Mouse (Mus musculus): ENCODE measurements at regions not wholly inside any gene's neighbourhood (a gene's known extent, or its start where the extent isn't known, plus 50 kb on each side); places are given as distances from the start of the nearest gene placed in this dataset.

GRCm38 (mm10) chr9:73358968-73359367, 245.7 kb downstream of the Rsl24d1 start:
- no peaks in the 10 kb centered on the region for H3K4me1 ChIP-seq (ENCODE audit: control insufficient read depth, insufficient read depth, low read length)
- no peak overlapping the region for H3K4me3 ChIP-seq (ENCODE audit: low read length)
- H3K4me2 ChIP-seq (replicated peaks; ENCODE audit: low read depth, low read length), result no peak overlapping the region
- ATAC-seq (ENCODE audit: low FRiP score, low TSS enrichment), result no peak
- H3K9ac ChIP-seq (ENCODE audit: low read depth, low read length), result no peak overlapping the region
- H3K27ac ChIP-seq (ENCODE audit: low read depth, low read length), result no peak overlapping the region
- no peaks in the 10 kb centered on the region for H3K27me3 ChIP-seq (ENCODE audit: control insufficient read depth, insufficient read depth, low read length)
- no peaks in the 10 kb centered on the region for H3K9me3 ChIP-seq (ENCODE audit: control insufficient read depth, low read length)
- H3K36me3 ChIP-seq (ENCODE audit: control insufficient read depth, insufficient read depth, low read length), result no peaks in the 10 kb centered on the region
- 95% methylated on average over 6 of the region's 6 CpGs for WGBS

- ATAC-seq (ENCODE audit: low FRiP score, low TSS enrichment), result no peak
- no peak overlapping the region for H3K27ac ChIP-seq (ENCODE audit: low read depth, low read length)
- H3K9ac ChIP-seq (ENCODE audit: low read depth, low read length), result no peak overlapping the region
- H3K4me2 ChIP-seq (replicated peaks; ENCODE audit: low read depth, low read length), result no peak overlapping the region
- H3K36me3 ChIP-seq (ENCODE audit: control insufficient read depth, insufficient read depth, low read length), result no peaks in the 10 kb centered on the region
- H3K27me3 ChIP-seq (ENCODE audit: control insufficient read depth, insufficient read depth, low read length), result no peaks in the 10 kb centered on the region
- no peaks in the 10 kb centered on the region for H3K9me3 ChIP-seq (ENCODE audit: control insufficient read depth, low read length)
- H3K4me1 ChIP-seq (ENCODE audit: control insufficient read depth, insufficient read depth, low read length), result no peaks in the 10 kb centered on the region
- WGBS, result 92% methylated on average over 1 of the region's 1 CpGs
- no peak overlapping the region for H3K4me3 ChIP-seq (ENCODE audit: low read length)
Observed at GRCm38 (mm10) chr9:73380768-73381167, 267.5 kb downstream of the Rsl24d1 start.

DNA sequence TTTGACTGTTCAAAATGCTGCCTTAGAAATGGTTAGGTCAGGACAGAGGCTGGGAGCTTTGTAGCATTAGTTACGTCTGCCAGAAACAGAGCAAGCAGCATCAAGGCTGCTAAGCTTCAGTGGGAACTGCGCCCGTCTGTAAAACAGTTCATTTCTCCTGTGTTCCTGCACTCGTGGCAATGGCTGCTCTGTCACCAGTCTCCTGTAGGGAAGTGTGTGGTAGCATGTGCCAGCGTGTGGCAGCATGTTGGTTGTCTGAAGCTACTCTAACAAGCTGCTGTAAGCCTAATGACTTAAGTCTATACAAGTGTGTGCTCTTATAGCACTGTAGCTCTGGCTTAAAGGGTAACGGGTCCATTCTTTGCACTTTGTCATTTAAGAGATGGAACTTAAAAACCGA, 278.8 kb downstream of the Rsl24d1 start:
- H3K4me2 ChIP-seq (replicated peaks; ENCODE audit: low read depth, low read length), result no peak overlapping the region
- no peak overlapping the region for H3K4me3 ChIP-seq (ENCODE audit: low read length)
- H3K9ac ChIP-seq (ENCODE audit: low read depth, low read length), result no peak overlapping the region
- H3K27ac ChIP-seq (ENCODE audit: low read depth, low read length), result no peak overlapping the region
- H3K27me3 ChIP-seq (ENCODE audit: control insufficient read depth, insufficient read depth, low read length), result no peaks in the 10 kb centered on the region
- 77% methylated on average over 7 of the region's 7 CpGs for WGBS
- H3K4me1 ChIP-seq (ENCODE audit: control insufficient read depth, insufficient read depth, low read length), result no peaks in the 10 kb centered on the region
- no peaks in the 10 kb centered on the region for H3K9me3 ChIP-seq (ENCODE audit: control insufficient read depth, low read length)
- ATAC-seq (ENCODE audit: low FRiP score, low TSS enrichment), result no peak
- H3K36me3 ChIP-seq (ENCODE audit: control insufficient read depth, insufficient read depth, low read length), result no peaks in the 10 kb centered on the region

- H3K4me2 ChIP-seq (replicated peaks; ENCODE audit: low read depth, low read length), result no peak overlapping the region
- H3K9me3 ChIP-seq (ENCODE audit: control insufficient read depth, low read length), result no peaks in the 10 kb centered on the region
- no peaks in the 10 kb centered on the region for H3K36me3 ChIP-seq (ENCODE audit: control insufficient read depth, insufficient read depth, low read length)
- no peak overlapping the region for H3K9ac ChIP-seq (ENCODE audit: low read depth, low read length)
- no peaks in the 10 kb centered on the region for H3K4me1 ChIP-seq (ENCODE audit: control insufficient read depth, insufficient read depth, low read length)
- no peak overlapping the region for H3K27ac ChIP-seq (ENCODE audit: low read depth, low read length)
- 85% methylated on average over 8 of the region's 8 CpGs for WGBS
- H3K4me3 ChIP-seq (ENCODE audit: low read length), result no peak overlapping the region
- no peaks in the 10 kb centered on the region for H3K27me3 ChIP-seq (ENCODE audit: control insufficient read depth, insufficient read depth, low read length)
- no peak for ATAC-seq (ENCODE audit: low FRiP score, low TSS enrichment)
Observed at GRCm38 (mm10) chr9:73413367-73413930, 300.2 kb downstream of the Rsl24d1 start.

GRCm38 (mm10) chr9:73416084-73416777, 303.0 kb downstream of the Rsl24d1 start:
- Histone ChIP-seq H3K9me3 (ENCODE audit: control insufficient read depth, low read length) (no peaks in the 10 kb centered on the region), H3K36me3 (ENCODE audit: control insufficient read depth, insufficient read depth, low read length) (no peaks in the 10 kb centered on the region), H3K4me1 (ENCODE audit: control insufficient read depth, insufficient read depth, low read length) (no peaks in the 10 kb centered on the region), H3K9ac (ENCODE audit: low read depth, low read length) (no peak overlapping the region), H3K27ac (ENCODE audit: low read depth, low read length) (no peak overlapping the region), H3K27me3 (ENCODE audit: control insufficient read depth, insufficient read depth, low read length) (no peaks in the 10 kb centered on the region), H3K4me3 (ENCODE audit: low read length) (no peak overlapping the region), H3K4me2 (replicated peaks; ENCODE audit: low read depth, low read length) (no peak overlapping the region)
- no peak for ATAC-seq (ENCODE audit: low FRiP score, low TSS enrichment)
- WGBS, result 80% methylated on average over 10 of the region's 10 CpGs

All from kidney, embryonic 14.5 days (tissue).